Mouse (Mus musculus): Measurements from ENCODE around the gene Sec61g.
"Not testable (repeated sequence)": the region's sequence is repeated elsewhere in the genome, so short reads cannot be mapped to it uniquely, and the experiment has no call there.

Gene Sec61g

DNA sequence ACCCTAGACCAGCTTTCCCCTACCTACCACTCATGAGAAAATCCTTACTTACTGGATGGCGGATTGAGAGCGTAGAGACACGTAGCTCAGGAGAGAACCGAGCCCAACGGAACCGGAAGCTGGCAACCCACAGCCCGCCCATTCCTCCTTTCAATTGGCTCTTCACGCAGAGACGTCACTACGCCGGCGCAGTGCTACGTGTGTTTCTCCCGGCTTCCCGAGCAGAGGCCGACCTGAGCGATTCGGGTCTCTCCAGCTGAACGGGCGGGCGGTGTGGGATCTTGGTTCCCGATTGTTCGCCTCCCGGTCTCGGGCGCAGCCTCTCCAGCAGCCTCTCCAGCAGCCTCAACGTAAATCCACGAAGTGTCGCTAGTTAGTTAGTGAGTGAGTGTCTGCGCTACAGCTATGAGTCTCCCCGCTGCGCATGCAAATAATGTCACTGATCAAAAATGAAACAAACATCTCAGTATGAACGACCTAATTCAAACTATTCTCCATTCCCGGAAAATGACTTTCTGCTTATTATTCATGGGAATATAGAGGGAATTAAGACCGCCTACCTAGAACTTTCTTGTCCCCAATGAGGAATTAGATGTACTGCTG is at the start of gene Sec61g:
TSS of gene Sec61g (minus strand) at position 433 of the 603 bp plus-strand sequence.
- in situ Hi-C loops (cut with MboI; ENCODE audit: low pct_unique_long_range_greater_than_20kb in 1 of 2, low sequenced_read_pairs in 2 of 2, unreplicated experiment in 1 of 2) = no loop called here

GRCm38 (mm10) chr11:16546421-16547163 is 38.3 kb upstream of the Sec61g start:
- in situ Hi-C loops (cut with MboI; ENCODE audit: low pct_unique_long_range_greater_than_20kb in 1 of 2, low sequenced_read_pairs in 2 of 2, unreplicated experiment in 1 of 2) = loop anchor here in 1 of 2 experiments (25.0 kb wide), 1 partner anchor 216 kb away; the partner anchor contains the start of gene Egfr

GRCm38 (mm10) chr11:16537379-16537778 is 29.1 kb upstream of the Sec61g start:
- in situ Hi-C loops (cut with MboI; ENCODE audit: low pct_unique_long_range_greater_than_20kb in 1 of 2, low sequenced_read_pairs in 2 of 2, unreplicated experiment in 1 of 2) = loop anchor here in 1 of 2 experiments (25.0 kb wide), 1 partner anchor 225 kb away; the partner anchor contains the start of gene Egfr

DNA sequence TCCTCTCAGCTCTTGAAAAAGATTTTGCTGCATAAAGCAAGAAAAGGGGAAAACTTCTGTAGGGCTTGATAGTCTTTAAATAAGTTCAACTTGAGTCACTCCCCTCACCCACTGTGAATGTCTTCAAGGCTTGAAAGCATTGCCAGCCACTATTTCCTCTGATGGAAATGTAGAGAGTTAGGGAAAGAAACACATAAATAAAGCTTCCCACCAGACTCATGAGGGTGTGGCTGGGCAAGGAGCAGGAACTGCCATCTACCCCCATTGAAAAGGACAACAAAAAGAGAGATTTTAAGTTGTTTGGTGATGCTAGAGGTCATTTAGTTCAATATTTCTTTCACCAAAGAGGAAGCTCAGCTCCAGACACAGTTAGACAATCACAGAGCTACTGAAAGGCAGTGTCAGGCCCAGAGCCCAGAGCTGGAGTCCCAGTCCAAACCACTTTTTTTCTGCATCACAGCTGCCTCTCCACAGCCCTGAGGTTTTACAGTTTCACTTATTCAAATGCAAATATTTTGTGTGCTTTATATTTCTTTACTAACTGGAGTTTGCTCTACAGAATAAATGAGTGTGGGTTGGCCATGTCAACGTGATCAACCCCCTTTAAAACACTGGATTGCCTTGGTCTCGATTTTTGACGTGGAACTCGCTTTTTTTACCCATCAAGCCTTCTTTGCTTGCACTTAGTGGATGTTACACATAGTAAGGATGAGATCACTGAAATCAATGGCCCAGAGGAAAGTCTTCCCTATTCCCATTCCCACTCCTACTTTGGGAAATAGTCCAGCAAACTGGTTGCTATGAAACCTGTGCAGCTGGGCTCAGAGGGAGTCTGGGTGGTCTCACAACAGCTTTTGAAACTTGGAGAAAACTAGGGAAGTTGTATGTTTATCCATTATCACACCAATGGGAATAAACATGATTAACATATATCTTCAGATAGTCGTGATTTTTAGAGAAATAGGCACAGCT is 26.6 kb upstream of the Sec61g start:
- in situ Hi-C loops (cut with MboI; ENCODE audit: low pct_unique_long_range_greater_than_20kb in 1 of 2, low sequenced_read_pairs in 2 of 2, unreplicated experiment in 1 of 2) = loop anchor here in 1 of 2 experiments (25.0 kb wide), 1 partner anchor 227 kb away; the partner anchor contains the start of gene Egfr

DNA sequence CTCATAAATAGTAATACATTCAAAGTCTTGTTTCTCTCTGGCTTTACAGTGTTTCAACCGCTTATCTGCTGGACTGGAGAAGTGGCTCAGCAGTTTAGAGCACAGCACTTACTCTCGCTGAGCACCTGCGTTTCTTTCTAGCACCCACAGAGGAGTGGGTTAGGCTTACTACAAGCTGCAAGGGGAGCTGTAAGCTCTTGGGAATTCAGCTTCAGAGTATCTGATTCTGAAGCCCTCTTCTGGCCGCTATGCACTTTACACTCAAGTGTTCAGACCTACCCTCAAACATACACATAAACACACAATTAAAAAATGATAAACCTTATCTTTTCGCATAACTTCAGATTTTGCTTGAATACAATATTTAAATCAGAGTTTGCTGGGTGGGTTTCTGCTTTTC is 24.6 kb upstream of the Sec61g start:
- in situ Hi-C loops (cut with MboI; ENCODE audit: low pct_unique_long_range_greater_than_20kb in 1 of 2, low sequenced_read_pairs in 2 of 2, unreplicated experiment in 1 of 2) = loop anchor here in 1 of 2 experiments (25.0 kb wide), 1 partner anchor 229 kb away; the partner anchor contains the start of gene Egfr

DNA sequence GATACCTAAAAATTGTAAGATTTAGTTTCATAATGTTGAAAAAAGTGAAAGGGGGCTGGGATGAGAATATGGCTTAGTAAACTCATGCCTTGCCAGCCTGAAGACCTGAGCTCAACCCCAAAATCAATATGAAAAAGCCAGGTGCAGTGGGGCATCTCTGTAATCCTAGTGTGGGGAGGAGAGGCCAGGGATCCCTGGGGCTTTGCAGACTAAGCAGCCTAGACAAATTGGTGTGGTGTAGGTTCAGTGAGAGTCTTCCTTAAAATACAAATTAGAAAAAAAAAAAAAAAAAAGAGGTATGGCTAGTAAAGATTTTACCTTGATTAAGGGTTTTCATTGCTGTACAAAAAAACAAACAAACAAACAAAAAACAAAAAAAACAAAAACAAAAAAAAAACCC is 20.6 kb upstream of the Sec61g start:
- in situ Hi-C loops (cut with MboI; ENCODE audit: low pct_unique_long_range_greater_than_20kb in 1 of 2, low sequenced_read_pairs in 2 of 2, unreplicated experiment in 1 of 2) = loop anchor here (10.0 to 25.0 kb wide), 3 partner anchors 233 to 416 kb away; partner anchors contain the start of gene Egfr (in 1 of the 2)

DNA sequence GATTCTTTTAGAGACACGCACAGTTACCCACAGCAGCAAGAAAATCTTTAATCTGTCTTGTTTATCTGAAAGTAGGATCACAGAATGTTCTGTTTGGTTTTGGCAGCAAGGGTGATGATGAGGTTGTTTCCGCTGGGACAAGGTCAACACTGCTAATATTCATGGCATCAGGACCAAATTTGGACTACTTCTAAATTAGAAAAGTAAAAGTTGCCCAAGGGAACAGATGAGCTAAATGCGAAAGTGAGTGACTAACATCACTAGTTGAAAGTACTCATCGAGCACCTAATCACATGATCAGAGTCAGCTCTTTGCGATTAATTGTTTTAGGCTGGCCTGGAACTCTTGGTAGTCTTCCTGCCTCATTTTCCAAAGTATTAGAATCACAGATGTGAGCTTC is 20.1 kb upstream of the Sec61g start:
- in situ Hi-C loops (cut with MboI; ENCODE audit: low pct_unique_long_range_greater_than_20kb in 1 of 2, low sequenced_read_pairs in 2 of 2, unreplicated experiment in 1 of 2) = loop anchor here (10.0 to 25.0 kb wide), 3 partner anchors 234 to 416 kb away; partner anchors contain the start of gene Egfr (in 1 of the 2)

DNA sequence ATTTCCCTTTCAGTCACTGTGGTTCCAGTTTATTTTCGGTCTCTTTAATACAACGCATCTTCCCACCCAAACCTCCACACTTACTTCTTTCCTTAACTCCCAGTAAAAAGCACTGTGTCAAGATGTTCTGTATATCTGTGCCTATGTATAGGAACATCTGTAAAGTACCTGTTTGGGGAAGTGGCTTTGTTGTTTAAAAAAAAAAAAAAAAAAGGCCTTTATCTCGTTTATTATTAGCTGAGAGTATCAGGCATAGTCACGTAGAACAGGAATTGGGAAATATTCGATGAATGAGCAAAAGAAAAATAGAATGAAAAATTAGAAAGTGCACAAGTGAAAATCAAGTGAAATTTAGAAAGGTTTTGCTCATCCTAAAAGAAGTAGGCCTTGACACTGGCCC is 19.5 kb upstream of the Sec61g start:
- in situ Hi-C loops (cut with MboI; ENCODE audit: low pct_unique_long_range_greater_than_20kb in 1 of 2, low sequenced_read_pairs in 2 of 2, unreplicated experiment in 1 of 2) = loop anchor here (10.0 to 25.0 kb wide), 3 partner anchors 235 to 417 kb away; partner anchors contain the start of gene Egfr (in 1 of the 2)

DNA sequence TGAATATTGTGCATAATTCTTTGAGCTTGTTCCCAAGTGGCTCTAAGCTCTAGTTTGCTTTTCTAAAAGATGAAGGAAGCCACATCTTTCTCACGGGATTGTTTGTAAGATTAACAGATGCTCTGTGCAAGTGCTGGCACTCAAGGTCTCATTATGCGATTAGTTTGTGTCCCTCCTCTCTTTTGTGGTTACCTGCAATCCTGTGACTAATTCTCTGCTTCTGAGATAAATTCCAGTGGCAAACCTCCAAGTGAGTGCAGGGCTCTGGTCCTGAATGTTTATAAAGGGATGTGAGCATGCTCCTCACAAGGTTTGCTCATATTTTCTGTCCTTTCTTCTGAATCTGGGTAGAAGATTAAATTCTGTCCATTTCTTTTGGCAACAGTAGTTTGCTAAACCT is 18.2 kb upstream of the Sec61g start:
- in situ Hi-C loops (cut with MboI; ENCODE audit: low pct_unique_long_range_greater_than_20kb in 1 of 2, low sequenced_read_pairs in 2 of 2, unreplicated experiment in 1 of 2) = loop anchor here (10.0 to 25.0 kb wide), 3 partner anchors 236 to 418 kb away; partner anchors contain the start of gene Egfr (in 1 of the 2)

- in situ Hi-C loops (cut with MboI; ENCODE audit: low pct_unique_long_range_greater_than_20kb in 1 of 2, low sequenced_read_pairs in 2 of 2, unreplicated experiment in 1 of 2) = loop anchor here (10.0 to 25.0 kb wide), 3 partner anchors 237 to 419 kb away; partner anchors contain the start of gene Egfr (in 1 of the 2)
These were observed 17.4 kb upstream of the Sec61g start for GRCm38 (mm10) chr11:16525724-16526123.

GRCm38 (mm10) chr11:16524917-16525640 is 16.8 kb upstream of the Sec61g start:
- in situ Hi-C loops (cut with MboI; ENCODE audit: low pct_unique_long_range_greater_than_20kb in 1 of 2, low sequenced_read_pairs in 2 of 2, unreplicated experiment in 1 of 2) = loop anchor here (5.0 to 25.0 kb wide), 4 partner anchors 237 to 422 kb away; partner anchors contain the start of gene Egfr (in 1 of the 2)

DNA sequence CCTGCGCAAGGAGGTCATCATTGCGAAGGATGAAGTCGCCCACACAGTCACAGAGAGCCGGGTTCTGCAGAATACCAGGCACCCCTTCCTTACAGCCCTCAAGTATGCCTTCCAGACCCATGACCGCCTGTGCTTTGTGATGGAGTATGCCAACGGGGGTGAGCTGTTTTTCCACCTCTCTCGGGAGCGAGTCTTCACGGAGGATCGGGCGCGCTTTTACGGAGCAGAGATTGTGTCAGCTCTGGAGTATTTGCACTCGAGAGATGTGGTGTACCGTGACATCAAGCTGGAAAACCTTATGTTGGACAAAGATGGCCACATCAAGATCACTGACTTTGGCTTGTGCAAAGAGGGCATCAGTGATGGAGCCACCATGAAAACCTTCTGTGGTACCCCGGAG is 6.8 kb upstream of the Sec61g start:
- in situ Hi-C loops (cut with MboI; ENCODE audit: low pct_unique_long_range_greater_than_20kb in 1 of 2, low sequenced_read_pairs in 2 of 2, unreplicated experiment in 1 of 2) = not testable (repeated sequence)

DNA sequence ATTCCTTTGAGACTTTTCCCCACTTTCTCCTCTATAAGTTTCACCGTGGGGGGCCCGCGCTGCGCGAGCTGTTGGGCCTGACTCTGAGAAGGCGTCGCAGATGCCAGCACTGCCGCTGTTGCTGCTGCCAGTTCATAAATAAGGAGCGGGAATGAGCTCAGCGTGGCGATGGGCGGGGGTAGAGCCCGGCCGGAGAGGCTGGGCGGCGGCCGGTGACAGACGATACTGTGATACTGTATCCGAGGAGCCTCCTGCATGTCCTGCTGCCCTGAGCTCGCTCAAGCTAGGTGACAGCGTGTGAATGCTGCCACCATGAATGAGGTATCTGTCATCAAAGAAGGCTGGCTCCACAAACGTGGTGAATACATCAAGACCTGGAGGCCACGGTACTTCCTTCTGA is 5.9 kb upstream of the Sec61g start:
- in situ Hi-C loops (cut with MboI; ENCODE audit: low pct_unique_long_range_greater_than_20kb in 1 of 2, low sequenced_read_pairs in 2 of 2, unreplicated experiment in 1 of 2) = not testable (repeated sequence)

DNA sequence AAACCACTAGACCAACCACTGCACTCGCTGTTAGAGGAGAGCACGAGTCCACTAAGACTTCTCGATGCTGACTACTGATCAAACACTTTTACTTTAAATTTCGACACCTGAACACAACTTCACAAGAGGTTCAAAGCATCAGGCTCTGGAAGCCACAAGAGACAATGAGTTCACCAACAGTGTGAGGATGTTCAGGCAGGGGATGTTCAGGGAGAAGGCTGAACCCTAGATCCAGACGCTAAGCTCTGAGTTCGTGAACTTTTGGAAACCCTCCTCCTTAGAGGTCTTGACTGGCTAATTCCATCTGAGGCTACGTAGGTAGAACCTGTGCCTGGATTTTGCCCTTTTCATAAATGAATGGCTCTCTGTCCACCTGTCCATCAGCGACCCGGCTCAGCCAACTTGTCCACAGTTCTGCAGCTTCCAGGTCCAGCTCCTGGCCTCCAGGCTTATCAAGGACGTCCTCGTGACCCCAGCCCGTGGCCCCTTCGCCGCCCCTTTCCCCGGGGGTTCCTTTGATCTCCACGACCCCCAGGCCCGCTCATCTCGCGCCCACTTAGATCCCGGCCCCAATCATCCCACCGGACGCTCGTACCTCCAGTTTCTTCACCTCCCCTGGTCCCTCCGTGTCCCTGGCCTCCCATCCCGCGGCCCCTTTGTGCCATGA is 766 bp downstream of the Sec61g start:
- in situ Hi-C loops (cut with MboI; ENCODE audit: low pct_unique_long_range_greater_than_20kb in 1 of 2, low sequenced_read_pairs in 2 of 2, unreplicated experiment in 1 of 2) = no loop called here

DNA sequence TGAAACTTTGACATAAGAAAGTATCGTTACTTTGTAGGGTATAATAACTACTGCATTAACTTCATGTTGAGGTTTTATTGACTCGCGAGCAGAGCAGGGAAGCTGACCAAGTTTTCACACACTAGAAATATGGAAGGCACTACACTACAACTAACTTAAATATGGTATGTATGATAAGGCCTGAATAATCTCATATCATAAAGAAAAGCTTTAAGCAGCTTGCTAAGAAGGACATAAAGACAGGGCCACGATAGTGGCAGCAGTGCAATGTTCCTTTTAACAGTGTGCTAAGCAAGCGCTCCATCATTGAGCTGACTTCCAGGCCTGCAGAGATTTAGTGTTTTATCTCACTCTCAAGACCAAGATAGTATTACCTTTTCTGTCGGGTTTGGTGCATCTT is 2.3 kb downstream of the Sec61g start:
- in situ Hi-C loops (cut with MboI; ENCODE audit: low pct_unique_long_range_greater_than_20kb in 1 of 2, low sequenced_read_pairs in 2 of 2, unreplicated experiment in 1 of 2) = no loop called here

- in situ Hi-C loops (cut with MboI; ENCODE audit: low pct_unique_long_range_greater_than_20kb in 1 of 2, low sequenced_read_pairs in 2 of 2, unreplicated experiment in 1 of 2) = no loop called here
These were observed 5.1 kb downstream of the Sec61g start for GRCm38 (mm10) chr11:16503150-16503549.

DNA sequence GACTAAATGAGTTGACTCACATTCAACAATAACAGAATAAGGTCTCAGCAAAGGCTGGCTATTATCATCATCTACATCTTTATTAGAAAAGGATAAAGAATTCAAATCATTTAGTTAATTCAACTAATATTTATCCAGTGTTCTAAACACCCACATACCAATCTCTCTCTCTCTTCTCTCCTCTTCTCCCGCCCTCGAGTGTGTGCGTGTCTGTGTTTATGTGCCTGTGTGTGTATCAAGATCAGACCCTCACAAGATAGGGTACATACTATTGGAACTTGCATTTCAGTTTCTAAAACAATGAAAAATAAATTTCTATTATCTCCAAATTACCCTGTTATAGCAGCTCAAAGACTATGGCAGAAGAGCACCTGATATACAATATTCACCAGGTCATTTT is 5.5 kb downstream of the Sec61g start:
- in situ Hi-C loops (cut with MboI; ENCODE audit: low pct_unique_long_range_greater_than_20kb in 1 of 2, low sequenced_read_pairs in 2 of 2, unreplicated experiment in 1 of 2) = no loop called here
